8 mouse cellular contexts compared by ENCODE assay signal in the genomic region with DNA sequence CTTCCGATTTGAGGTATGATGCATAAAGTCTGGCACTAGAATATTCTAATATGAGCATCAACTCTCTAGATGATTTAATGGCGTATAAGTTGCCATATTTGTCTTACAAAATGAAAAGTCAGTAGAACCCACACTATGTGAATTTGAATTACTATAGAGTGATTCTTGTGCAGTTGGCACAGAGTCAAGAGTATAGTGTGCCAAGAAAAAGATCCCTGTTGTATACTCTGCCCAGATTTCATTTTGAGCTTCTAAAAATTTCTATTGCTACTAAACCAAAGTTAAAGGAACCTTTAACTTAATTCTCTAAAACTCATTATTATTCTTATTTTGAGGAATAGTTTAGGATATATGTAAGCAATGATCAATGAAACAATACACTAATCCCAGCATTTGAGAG. TPM values are rescaled to one million over a fixed set of nuclear protein-coding genes. Genes with fewer than 3 reads are reported as not detected.
DNase-seq lines count a peak whose midpoint lies in the region; ATAC-seq and TF ChIP-seq lines count a peak whose summit lies in the region.

A gene (plus strand): TSS at position 301 of the 400 bp plus-strand sequence.

- H3K9ac ChIP-seq in kidney, embryonic 14.5 days (ENCODE audit: low read depth, low read length) = peak within 1 kb of the TSS; percentile 92
- H3K9ac ChIP-seq in forebrain, postnatal 0 days = peak within 1 kb of the TSS; percentile 100
- peak within 1 kb of the TSS; percentile 96 for H3K9ac ChIP-seq in liver, embryonic 11.5 days (ENCODE audit: low read depth, low read length)

- DNase-seq in kidney, adult 11 months = no peak
- DNase-seq in brain, adult 2 months (ENCODE audit: low read depth, low spot score) = peak; percentile 28
- peak; percentile 21 for DNase-seq in forebrain, postnatal 0 days
- no peak for DNase-seq in liver, embryonic 11.5 days (ENCODE audit: low spot score)
- no peak for DNase-seq in right cerebral cortex, postnatal 4 days
- DNase-seq in right cerebral cortex, postnatal 10 days (ENCODE audit: low spot score in 2 of 2) = no peak
- DNase-seq in spleen, postnatal 36 days (ENCODE audit: low spot score in 2 of 2) = no peak

- H3K36me3 ChIP-seq in kidney, embryonic 14.5 days (ENCODE audit: control insufficient read depth, insufficient read depth, low read length) = no peaks in the 10 kb centered on the region
- H3K36me3 ChIP-seq in forebrain, postnatal 0 days (ENCODE audit: insufficient read depth) = no peaks in the 10 kb centered on the region
- no peaks in the 10 kb centered on the region for H3K36me3 ChIP-seq in liver, embryonic 11.5 days (ENCODE audit: control insufficient read depth, insufficient read depth, low read length)

- no peaks in the 10 kb centered on the region for H3K27me3 ChIP-seq in kidney, embryonic 14.5 days (ENCODE audit: control insufficient read depth, insufficient read depth, low read length)
- no peaks in the 10 kb centered on the region for H3K27me3 ChIP-seq in forebrain, postnatal 0 days (ENCODE audit: insufficient read depth, low read length)
- H3K27me3 ChIP-seq in liver, embryonic 11.5 days (replicated peaks; ENCODE audit: control insufficient read depth, insufficient read depth, low read length) = no peaks in the 10 kb centered on the region

- peak within 1 kb of the TSS; percentile 93 for H3K4me2 ChIP-seq in kidney, embryonic 14.5 days (replicated peaks; ENCODE audit: low read depth, low read length)
- H3K4me2 ChIP-seq in forebrain, postnatal 0 days (ENCODE audit: low read depth) = peak within 1 kb of the TSS; percentile 71
- H3K4me2 ChIP-seq in liver, embryonic 11.5 days = peak within 1 kb of the TSS; percentile 72

- WGBS in kidney, embryonic 14.5 days = 95% methylated on average over 2 of the region's 2 CpGs
- WGBS in forebrain, postnatal 0 days = 63% methylated on average over 2 of the region's 2 CpGs
- 94% methylated on average over 2 of the region's 2 CpGs for WGBS in liver, embryonic 11.5 days

- H3K4me1 ChIP-seq in kidney, embryonic 14.5 days (ENCODE audit: control insufficient read depth, insufficient read depth, low read length) = 0 out of 2 replicates have a peak, but pooled peaks cover 7% of the 10 kb centered on the region
- peaks cover 6% of the 10 kb centered on the region; the same call in 1 of the 2 replicates for H3K4me1 ChIP-seq in forebrain, postnatal 0 days (ENCODE audit: insufficient read depth)
- H3K4me1 ChIP-seq in liver, embryonic 11.5 days (replicated peaks; ENCODE audit: control insufficient read depth, insufficient read depth, low read length) = peaks cover 17% of the 10 kb centered on the region

- TF ChIP-seq CTCF in forebrain, postnatal 0 days (IDR thresholded peaks at IDR 0.05; ENCODE audit: low read depth) = no peak

- no peak for ATAC-seq in kidney, embryonic 14.5 days (ENCODE audit: low FRiP score, low TSS enrichment)
- ATAC-seq in forebrain, postnatal 0 days = no peak
- ATAC-seq in liver, embryonic 11.5 days (replicated peaks; ENCODE audit: low FRiP score) = no peak

- H3K27ac ChIP-seq in kidney, embryonic 14.5 days (ENCODE audit: low read depth, low read length) = no peak within 1 kb of the TSS
- peak within 1 kb of the TSS; percentile 99 for H3K27ac ChIP-seq in forebrain, postnatal 0 days (ENCODE audit: low read depth, low read length)
- H3K27ac ChIP-seq in liver, embryonic 11.5 days (ENCODE audit: low read depth, low read length) = peak within 1 kb of the TSS; percentile 90

- peak within 1 kb of the TSS; percentile 84 for H3K4me3 ChIP-seq in kidney, embryonic 14.5 days (ENCODE audit: low read length)
- peak within 1 kb of the TSS; percentile 90 for H3K4me3 ChIP-seq in forebrain, postnatal 0 days (ENCODE audit: low read depth, low read length)
- peak within 1 kb of the TSS; percentile 82 for H3K4me3 ChIP-seq in liver, embryonic 11.5 days (ENCODE audit: low read depth, low read length)

- no peaks in the 10 kb centered on the region for H3K9me3 ChIP-seq in kidney, embryonic 14.5 days (ENCODE audit: control insufficient read depth, low read length)
- no peaks in the 10 kb centered on the region for H3K9me3 ChIP-seq in forebrain, postnatal 0 days (ENCODE audit: low read length)
- H3K9me3 ChIP-seq in liver, embryonic 11.5 days (ENCODE audit: control insufficient read depth, low read length) = no peaks in the 10 kb centered on the region

RNA-seq across cellular contexts. Expression of the gene that starts here (rescaled TPM):
- polyA plus RNA-seq in kidney, embryonic 14.5 days (2014; fragmentation: Nextera tagmentation; extraction: Ambion mirVana) = 14.9 and 21.2 TPM in 2 replicates
- total RNA-seq in forebrain, postnatal 0 days (2014; rRNA removed) = 86.2 and 87.4 TPM in 2 replicates
- 47.6 and 63.6 TPM in 2 replicates for polyA plus RNA-seq in forebrain, postnatal 0 days (2015; fragmentation: Nextera tagmentation; extraction: Ambion mirVana)
- 8.9 and 10.8 TPM in 2 replicates for polyA plus RNA-seq in liver, embryonic 11.5 days (2014; fragmentation: Nextera tagmentation; extraction: Ambion mirVana)

Comparison
In these comparisons a context has a peak if more than half of its experiments do, and no peak if none do; other contexts are left out.
1. DNase-seq: peak in brain, adult 2 months (single experiment) and forebrain, postnatal 0 days (single experiment); none in kidney, adult 11 months (single experiment), liver, embryonic 11.5 days (single experiment), right cerebral cortex, postnatal 4 days (single experiment), right cerebral cortex, postnatal 10 days (0 of 2) and spleen, postnatal 36 days (0 of 2).
2. Peak in every context shown above with its lines, with median percentiles within 50 percentile points of each other: H3K4me2 ChIP-seq, H3K4me3 ChIP-seq and H3K9ac ChIP-seq.